Mouse (Mus musculus): ENCODE results near the gene Mup8.
"Not testable (repeated sequence)": the region's sequence is repeated elsewhere in the genome, so short reads cannot be mapped to it uniquely, and the experiment has no call there.

Gene Mup8

GRCm38 (mm10) chr4:60222499-60222898 is at the start of gene Mup8:
TSS of gene Mup8 (minus strand) at chr4:60222599.
- not testable (repeated sequence) for DNase-seq

GRCm38 (mm10) chr4:60265977-60266770 is 43.8 kb upstream of the Mup8 start:
- DNase-seq, result not testable (repeated sequence)

- not testable (repeated sequence) for DNase-seq
Observed at GRCm38 (mm10) chr4:60262706-60263105, 40.3 kb upstream of the Mup8 start.
